Mouse (Mus musculus) lung, postnatal 0 days (tissue): Measurements from ENCODE around the gene Gsg1l. TPM values are rescaled to one million over a fixed set of nuclear protein-coding genes. Genes with fewer than 3 reads are reported as not detected.

Experiments
- ATAC-seq: fragments of 200-750 bp; cut with Nextera tagmentation; 2 replicates; pipeline ENCODE4 v1.8.0; 2017; ENCODE audit warnings: moderate library complexity
- DNase-seq: peaks from one replicate; pipeline ENCODE4 v3.0.0-alpha.2; 2016; ENCODE audit warnings: low spot score
- H3K27ac ChIP-seq: fragments of 300-500 bp; sonication (generic); 2 replicates; pipeline ENCODE4 v1.5.1; 2014; ENCODE audit warnings: antibody characterized with exemption, mild to moderate bottlenecking, low read length, mixed read lengths
- H3K27me3 ChIP-seq: fragments of 300-500 bp; sonication (generic); replicated peaks from 2 replicates; pipeline ENCODE4 v1.6.1; 2014; ENCODE audit warnings: low read length, mixed read lengths; ENCODE audit not compliant: insufficient read depth
- H3K36me3 ChIP-seq: fragments of 300-500 bp; sonication (generic); 2 replicates; pipeline ENCODE4 v1.6.1; 2014; ENCODE audit warnings: low read length, mixed read lengths; ENCODE audit not compliant: insufficient read depth
- H3K4me1 ChIP-seq: fragments of 300-500 bp; sonication (generic); 2 replicates; pipeline ENCODE4 v1.6.1; 2014; ENCODE audit warnings: antibody characterized with exemption, low read depth, low read length, mixed read lengths; ENCODE audit not compliant: insufficient read depth
- H3K4me2 ChIP-seq: fragments of 300-500 bp; sonication (generic); replicated peaks from 2 replicates; pipeline ENCODE4 v1.6.1; 2014; ENCODE audit warnings: low read depth, mild to moderate bottlenecking, low read length, moderate library complexity, mixed read lengths
- H3K4me3 ChIP-seq: fragments of 300-500 bp; sonication (generic); 2 replicates; pipeline ENCODE4 v1.5.1; 2014; ENCODE audit warnings: low read depth, low read length
- H3K9ac ChIP-seq: fragments of 300-500 bp; sonication (generic); replicated peaks from 2 replicates; pipeline ENCODE4 v1.6.1; 2014; ENCODE audit warnings: low read depth, mild to moderate bottlenecking
- H3K9me3 ChIP-seq: fragments of 300-500 bp; sonication (generic); 2 replicates; pipeline ENCODE4 v1.6.1; 2016; ENCODE audit warnings: low read length, mixed read lengths
- CTCF ChIP-seq: IDR thresholded peaks from 2 replicates; pipeline ENCODE4 v1.5.1; 2016; ENCODE audit warnings: antibody characterized with exemption, mild to moderate bottlenecking
- EP300 ChIP-seq: IDR thresholded peaks from 2 replicates; pipeline ENCODE4 v1.6.1; 2016; ENCODE audit warnings: antibody characterized with exemption, mild to moderate bottlenecking, control low read depth
- WGBS: fragments of 180-500 bp; shearing (Covaris S2); extraction: QIAGEN DNeasy Blood & Tissue Kit; methylation state at CpG from one replicate; pipeline ENCODE4 v1.1.7; 2014; 5-methylcytosine and 5-hydroxymethylcytosine counted together
- polyA plus RNA-seq: library from polyadenylated mRNA; unstranded; fragments of >200 nt; fragmentation: Nextera tagmentation; extraction: Ambion mirVana; gene quantifications from 2 replicates; pipeline ENCODE4 v1.2.1, GENCODE M21; 2015

The Gsg1l gene
- polyA plus RNA-seq, 1 experiment from 2014 or later = 0.66 TPM

DNA sequence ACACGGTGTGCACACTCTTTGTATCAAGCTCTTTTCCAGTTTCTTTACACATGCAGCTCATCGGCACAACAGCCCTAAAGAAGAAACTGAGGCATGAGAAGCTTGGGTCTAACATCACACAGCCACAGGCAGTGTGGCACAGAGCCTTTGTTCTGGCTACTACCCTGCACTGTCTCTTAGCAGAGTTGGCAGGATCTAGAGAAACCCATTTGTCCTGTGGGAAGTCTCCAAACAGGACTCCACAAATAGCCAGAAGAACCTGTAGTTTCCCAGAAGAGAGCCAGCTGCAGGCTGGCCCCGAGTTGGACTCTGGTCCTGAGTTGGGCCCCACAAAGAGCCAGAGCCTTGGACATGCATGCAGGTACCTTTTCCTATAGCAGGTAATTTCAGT lies 49.9 kb downstream of the Gsg1l start:
- Histone ChIP-seq H3K27me3 (no peaks in the 10 kb centered on the region), H3K27ac (no peak overlapping the region), H3K4me2 (no peak overlapping the region), H3K36me3 (no peaks in the 10 kb centered on the region), H3K4me3 (no peak overlapping the region), H3K9ac (no peak overlapping the region), H3K4me1 (no peaks in the 10 kb centered on the region), H3K9me3 (no peaks in the 10 kb centered on the region)
- no peak for DNase-seq
- ATAC-seq = no peak
- TF ChIP-seq CTCF (no peak), EP300 (no peak)
- 80% methylated on average over 3 of the region's 3 CpGs for WGBS

DNA sequence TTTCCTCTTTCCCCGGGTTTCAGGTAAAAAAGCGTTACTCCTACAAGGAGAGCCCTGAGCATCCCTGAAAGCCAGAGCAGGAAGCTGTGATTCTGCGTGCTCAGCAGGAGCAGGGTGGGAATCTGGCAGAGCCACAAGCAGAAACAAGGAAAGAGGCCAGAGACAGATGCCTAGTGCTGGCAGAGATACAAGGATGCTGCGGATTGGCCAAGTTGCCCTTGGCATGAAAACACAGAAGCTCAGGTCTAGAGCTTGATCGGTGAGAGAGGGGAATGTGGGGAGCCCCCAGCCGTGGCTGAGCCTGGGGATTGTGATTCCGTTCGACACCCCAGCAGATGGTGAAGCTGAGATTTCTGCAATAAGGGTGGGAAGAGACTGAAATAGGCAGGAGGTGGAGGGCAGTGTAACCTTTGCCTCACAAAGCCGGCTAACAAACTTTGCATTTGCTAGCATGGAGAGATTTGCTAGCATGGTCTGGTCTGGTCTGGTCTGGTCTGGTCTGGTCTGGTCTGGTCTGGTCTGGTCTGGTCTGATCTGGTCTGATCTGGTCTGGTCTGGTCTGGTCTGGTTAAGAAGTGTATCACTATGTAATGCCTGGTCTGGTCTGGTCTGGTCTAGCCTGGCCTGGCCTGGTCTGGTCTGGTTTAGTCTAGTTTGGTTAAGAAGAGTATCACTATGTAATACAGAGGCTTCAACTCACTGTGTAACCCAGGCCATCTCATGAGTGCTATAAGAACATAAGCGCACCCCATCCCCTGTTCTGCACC lies 50.4 kb downstream of the Gsg1l start:
- H3K4me1 ChIP-seq = no peaks in the 10 kb centered on the region
- H3K36me3 ChIP-seq = no peaks in the 10 kb centered on the region
- H3K27me3 ChIP-seq = no peaks in the 10 kb centered on the region
- H3K4me3 ChIP-seq = no peak overlapping the region
- DNase-seq = no peak
- H3K9me3 ChIP-seq = no peaks in the 10 kb centered on the region
- TF ChIP-seq CTCF = no peak
- TF ChIP-seq EP300 = no peak
- H3K4me2 ChIP-seq = no peak overlapping the region
- WGBS = 66% methylated on average over 10 of the region's 10 CpGs
- no peak overlapping the region for H3K9ac ChIP-seq
- no peak overlapping the region for H3K27ac ChIP-seq
- no peak for ATAC-seq

DNA sequence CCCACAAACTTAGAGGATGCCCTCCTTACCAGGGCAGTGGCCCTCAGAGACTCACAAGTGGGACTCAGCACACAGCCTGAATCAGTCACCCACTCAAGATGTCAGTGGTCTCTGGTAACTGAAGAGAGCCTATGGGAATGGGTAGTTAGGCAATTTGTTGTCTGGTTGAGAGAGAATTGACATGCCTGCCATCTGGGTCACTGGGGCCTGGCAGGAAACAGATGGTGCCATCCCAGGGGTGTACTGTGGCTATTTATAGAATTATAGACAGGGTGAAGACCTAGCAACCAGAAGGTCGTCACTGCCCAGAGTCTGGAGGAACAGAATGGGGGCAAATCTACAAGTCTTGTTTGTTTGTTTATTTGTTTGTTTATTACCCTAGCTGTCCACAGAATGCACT lies 54.8 kb downstream of the Gsg1l start:
- Histone ChIP-seq H3K27me3 (no peaks in the 10 kb centered on the region), H3K36me3 (no peaks in the 10 kb centered on the region), H3K4me1 (no peaks in the 10 kb centered on the region), H3K27ac (no peak overlapping the region), H3K4me2 (no peak overlapping the region), H3K9me3 (no peaks in the 10 kb centered on the region), H3K9ac (no peak overlapping the region), H3K4me3 (no peak overlapping the region)
- TF ChIP-seq CTCF (no peak), EP300 (no peak)
- ATAC-seq (no peak), DNase-seq (no peak)
- 31% methylated on average over 1 of the region's 1 CpGs for WGBS

DNA sequence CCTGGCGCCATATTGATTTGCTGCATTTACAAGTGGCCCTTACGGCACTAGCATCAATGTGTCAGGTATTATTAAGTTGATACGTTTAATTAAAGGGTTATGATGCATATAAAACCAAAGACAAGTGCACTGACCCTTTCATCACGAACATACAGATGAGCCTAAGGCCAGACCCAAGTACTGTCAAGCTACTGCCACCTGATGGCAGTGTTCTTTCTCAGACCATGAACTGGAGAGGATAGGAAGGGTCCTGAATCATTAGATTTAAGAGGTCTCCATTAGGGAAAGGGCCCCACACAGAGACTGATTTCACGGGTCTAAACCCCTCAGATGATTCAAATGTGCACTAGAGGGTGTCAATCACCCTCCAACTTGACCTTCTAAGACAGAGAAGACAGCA lies 55.6 kb downstream of the Gsg1l start:
- ATAC-seq (no peak), DNase-seq (no peak)
- Histone ChIP-seq H3K27me3 (no peaks in the 10 kb centered on the region), H3K4me1 (no peaks in the 10 kb centered on the region), H3K36me3 (no peaks in the 10 kb centered on the region), H3K27ac (no peak overlapping the region), H3K9me3 (no peaks in the 10 kb centered on the region), H3K9ac (no peak overlapping the region), H3K4me3 (no peak overlapping the region), H3K4me2 (no peak overlapping the region)
- WGBS = 67% methylated on average over 5 of the region's 5 CpGs
- no peak for TF ChIP-seq EP300
- peak; percentile 57 for TF ChIP-seq CTCF

DNA sequence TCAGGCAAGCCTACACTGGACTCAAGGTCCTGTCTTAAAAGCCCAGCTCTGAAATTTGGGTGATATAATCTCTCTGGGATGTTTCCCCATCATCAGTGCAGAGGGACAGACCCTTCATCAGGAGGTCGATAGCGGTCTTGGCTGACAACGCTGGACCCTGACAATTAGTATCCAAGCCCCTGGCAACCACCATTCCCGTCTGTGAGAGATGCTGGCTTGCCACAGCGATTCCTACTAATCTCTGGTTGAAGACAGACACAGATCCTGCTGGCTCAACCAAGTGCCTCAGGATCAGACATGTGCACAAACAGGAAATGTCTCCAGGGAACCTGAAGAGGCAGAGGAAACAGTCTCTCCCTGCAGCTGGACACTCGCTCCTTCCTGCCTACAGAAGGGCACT lies 62.2 kb downstream of the Gsg1l start:
- TF ChIP-seq EP300 = no peak
- TF ChIP-seq CTCF = no peak
- Histone ChIP-seq H3K9ac (no peak overlapping the region), H3K36me3 (no peaks in the 10 kb centered on the region), H3K27ac (no peak overlapping the region), H3K9me3 (no peaks in the 10 kb centered on the region), H3K4me1 (no peaks in the 10 kb centered on the region), H3K4me3 (no peak overlapping the region), H3K27me3 (no peaks in the 10 kb centered on the region), H3K4me2 (no peak overlapping the region)
- DNase-seq (no peak), ATAC-seq (no peak)
- WGBS = 49% methylated on average over 6 of the region's 6 CpGs

DNA sequence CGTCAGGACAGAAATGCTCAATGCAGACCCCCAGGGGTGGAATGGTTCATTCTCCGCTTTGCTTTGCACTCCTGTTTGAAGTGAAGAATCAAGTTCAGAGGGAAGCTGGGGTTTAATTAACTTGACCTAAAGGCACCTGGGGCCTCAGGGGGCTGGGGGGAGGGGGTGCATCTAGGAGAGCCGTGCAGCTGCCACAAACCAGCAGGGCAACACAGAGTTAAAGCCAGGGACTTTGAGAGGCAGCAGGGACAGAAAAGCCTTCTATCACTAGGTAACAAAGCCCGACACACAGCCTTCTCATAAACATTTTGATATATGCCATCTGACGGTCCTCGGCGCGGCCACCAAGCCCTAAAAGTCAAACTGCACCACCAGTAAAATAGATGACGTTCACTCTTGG lies 62.9 kb downstream of the Gsg1l start:
- H3K4me2 ChIP-seq = no peak overlapping the region
- no peak overlapping the region for H3K9ac ChIP-seq
- H3K4me1 ChIP-seq = no peaks in the 10 kb centered on the region
- 53% methylated on average over 9 of the region's 9 CpGs for WGBS
- no peak overlapping the region for H3K4me3 ChIP-seq
- H3K36me3 ChIP-seq = no peaks in the 10 kb centered on the region
- no peaks in the 10 kb centered on the region for H3K27me3 ChIP-seq
- TF ChIP-seq CTCF (no peak), EP300 (no peak)
- H3K27ac ChIP-seq = no peak overlapping the region
- DNase-seq (no peak), ATAC-seq (no peak)
- no peaks in the 10 kb centered on the region for H3K9me3 ChIP-seq
